8 mouse cellular contexts compared by ENCODE assay signal in genomic region chr3:121261939-121262520, GRCm38 (mm10). TPM values are rescaled to one million over a fixed set of nuclear protein-coding genes. Genes with fewer than 3 reads are reported as not detected.
DNase-seq lines count a peak whose midpoint lies in the region; ATAC-seq lines count a peak whose summit lies in the region.

No protein-coding gene starts in this region.

- no peak for DNase-seq in heart, postnatal 14 days
- DNase-seq in brain, adult 2 months (ENCODE audit: low read depth, low spot score) = peak; percentile 17
- DNase-seq in retina, postnatal 1 day = no peak
- DNase-seq in thymus, postnatal 14 days = no peak
- no peak for DNase-seq in lung, postnatal 4 days

- peak overlapping the region; percentile 96 for H3K4me2 ChIP-seq in heart, embryonic 15.5 days
- H3K4me2 ChIP-seq in hindbrain, embryonic 12.5 days (replicated peaks) = peak overlapping the region; percentile 98
- H3K4me2 ChIP-seq in midbrain, embryonic 15.5 days = peak overlapping the region; percentile 80

- intact Hi-C loops in heart, postnatal 14 days (cut with DNase I) = no loop called here

- 11% methylated on average over 21 of the region's 21 CpGs for WGBS in heart, embryonic 15.5 days
- 9% methylated on average over 21 of the region's 21 CpGs for WGBS in hindbrain, embryonic 12.5 days
- 10% methylated on average over 21 of the region's 21 CpGs for WGBS in midbrain, embryonic 15.5 days

- no peak for ATAC-seq in heart, embryonic 15.5 days (replicated peaks; ENCODE audit: insufficient number of reproducible peaks, insufficient read depth, low FRiP score, low read depth)
- no peak for ATAC-seq in hindbrain, embryonic 12.5 days (ENCODE audit: low FRiP score)
- ATAC-seq in midbrain, embryonic 15.5 days (replicated peaks) = no peak

- peaks cover 19% of the 10 kb centered on the region for H3K4me1 ChIP-seq in heart, embryonic 15.5 days (replicated peaks)
- H3K4me1 ChIP-seq in hindbrain, embryonic 12.5 days = peaks cover 4% of the 10 kb centered on the region; the same call in 1 of the 2 replicates
- peaks cover 8% of the 10 kb centered on the region for H3K4me1 ChIP-seq in midbrain, embryonic 15.5 days

- no peaks in the 10 kb centered on the region for H3K9me3 ChIP-seq in heart, embryonic 15.5 days (replicated peaks)
- H3K9me3 ChIP-seq in hindbrain, embryonic 12.5 days (replicated peaks) = no peaks in the 10 kb centered on the region
- no peaks in the 10 kb centered on the region for H3K9me3 ChIP-seq in midbrain, embryonic 15.5 days

- peak overlapping the region; percentile 70 for H3K4me3 ChIP-seq in heart, embryonic 15.5 days
- H3K4me3 ChIP-seq in hindbrain, embryonic 12.5 days = peak overlapping the region; percentile 83
- peak overlapping the region; percentile 77 for H3K4me3 ChIP-seq in midbrain, embryonic 15.5 days

- H3K36me3 ChIP-seq in heart, embryonic 15.5 days = no peaks in the 10 kb centered on the region
- H3K36me3 ChIP-seq in hindbrain, embryonic 12.5 days = no peaks in the 10 kb centered on the region
- no peaks in the 10 kb centered on the region for H3K36me3 ChIP-seq in midbrain, embryonic 15.5 days (replicated peaks)

- H3K27me3 ChIP-seq in heart, embryonic 15.5 days = peaks cover 54% of the 10 kb centered on the region
- H3K27me3 ChIP-seq in hindbrain, embryonic 12.5 days = peaks cover 45% of the 10 kb centered on the region
- peaks cover 23% of the 10 kb centered on the region for H3K27me3 ChIP-seq in midbrain, embryonic 15.5 days (replicated peaks)

- no peak overlapping the region for H3K27ac ChIP-seq in heart, embryonic 15.5 days
- H3K27ac ChIP-seq in hindbrain, embryonic 12.5 days = no peak overlapping the region
- peak overlapping the region; percentile 66 for H3K27ac ChIP-seq in midbrain, embryonic 15.5 days

- peak overlapping the region; percentile 66 for H3K9ac ChIP-seq in heart, embryonic 15.5 days
- H3K9ac ChIP-seq in hindbrain, embryonic 12.5 days = peak overlapping the region; percentile 86
- H3K9ac ChIP-seq in midbrain, embryonic 15.5 days = peak overlapping the region; percentile 87

RNA-seq across cellular contexts. Expression of gene Tmem56, which starts 20.9 kb away (rescaled TPM):
- 0.49 and 0.67 TPM in 2 replicates for polyA plus RNA-seq in heart, embryonic 15.5 days (2015; fragmentation: Nextera tagmentation; extraction: Ambion mirVana)
- total RNA-seq in heart, postnatal 14 days (2021) = 1 to 10 TPM in 1 of 2 experiments, under 1 TPM in 1; 1.00 to 1.4 TPM
- 0.79 and 1.2 TPM in 2 replicates for polyA plus RNA-seq in hindbrain, embryonic 12.5 days (2016; fragmentation: Nextera tagmentation; extraction: Ambion mirVana)
- 2.2 and 3.0 TPM in 2 replicates for polyA plus RNA-seq in midbrain, embryonic 15.5 days (2015; fragmentation: Nextera tagmentation; extraction: Ambion mirVana)

RNA-seq across cellular contexts. Expression of gene Alg14, which starts 29.5 kb away (rescaled TPM):
- polyA plus RNA-seq in heart, embryonic 15.5 days (2015; fragmentation: Nextera tagmentation; extraction: Ambion mirVana) = 34.1 and 39.6 TPM in 2 replicates
- 10 to 100 TPM; 14.4 to 15.1 TPM for total RNA-seq in heart, postnatal 14 days (2021)
- 28.7 and 38.5 TPM in 2 replicates for polyA plus RNA-seq in hindbrain, embryonic 12.5 days (2016; fragmentation: Nextera tagmentation; extraction: Ambion mirVana)
- 33.3 and 38.2 TPM in 2 replicates for polyA plus RNA-seq in midbrain, embryonic 15.5 days (2015; fragmentation: Nextera tagmentation; extraction: Ambion mirVana)
